Mouse (Mus musculus) hindbrain, embryonic 14.5 days (tissue): ENCODE results near the gene Hectd1. TPM values are rescaled to one million over a fixed set of nuclear protein-coding genes. Genes with fewer than 3 reads are reported as not detected.

Source experiments
- ATAC-seq: fragments of 200-750 bp; cut with Nextera tagmentation; 2 replicates; pipeline ENCODE4 v1.8.0; 2017; ENCODE audit warnings: moderate number of reproducible peaks, mild to moderate bottlenecking, moderate TSS enrichment, moderate library complexity; ENCODE audit not compliant: low FRiP score
- DNase-seq: peaks from one replicate; pipeline ENCODE4 v3.0.0-alpha.2; 2015; ENCODE audit warnings: low spot score
- H3K27ac ChIP-seq: fragments of 300-500 bp; sonication (generic); 2 replicates; pipeline ENCODE4 v1.5.1; 2014; ENCODE audit warnings: mild to moderate bottlenecking, moderate library complexity
- H3K27me3 ChIP-seq: fragments of 300-500 bp; sonication (generic); 2 replicates; pipeline ENCODE4 v1.6.1; 2014; ENCODE audit warnings: mild to moderate bottlenecking, low read length, mixed read lengths; ENCODE audit not compliant: control insufficient read depth, insufficient read depth
- H3K36me3 ChIP-seq: fragments of 300-500 bp; sonication (generic); replicated peaks from 2 replicates; pipeline ENCODE4 v1.6.1; 2014; ENCODE audit not compliant: control insufficient read depth, insufficient read depth
- H3K4me1 ChIP-seq: fragments of 300-500 bp; sonication (generic); replicated peaks from 2 replicates; pipeline ENCODE4 v1.6.1; 2014; ENCODE audit warnings: antibody characterized with exemption, low read length, mixed read lengths; ENCODE audit not compliant: control insufficient read depth, insufficient read depth
- H3K4me2 ChIP-seq: fragments of 300-500 bp; sonication (generic); replicated peaks from 2 replicates; pipeline ENCODE4 v1.6.1; 2014; ENCODE audit warnings: mild to moderate bottlenecking, moderate library complexity
- H3K4me3 ChIP-seq: fragments of 300-500 bp; sonication (generic); replicated peaks from 2 replicates; pipeline ENCODE4 v1.5.1; 2014; ENCODE audit warnings: mild to moderate bottlenecking, low read length
- H3K9ac ChIP-seq: fragments of 300-500 bp; sonication (generic); 2 replicates; pipeline ENCODE4 v1.6.1; 2014
- H3K9me3 ChIP-seq: fragments of 300-500 bp; sonication (generic); 2 replicates; pipeline ENCODE4 v1.6.1; 2016; ENCODE audit warnings: low read length; ENCODE audit not compliant: control insufficient read depth
- WGBS: fragments of 180-500 bp; shearing (Covaris S2); extraction: QIAGEN DNeasy Blood & Tissue Kit; methylation state at CpG from one replicate; pipeline ENCODE4 v1.1.7; 2014; 5-methylcytosine and 5-hydroxymethylcytosine counted together
- polyA plus RNA-seq: library from polyadenylated mRNA; unstranded; fragments of >200 nt; fragmentation: Nextera tagmentation; extraction: Ambion mirVana; gene quantifications from 2 replicates; pipeline ENCODE4 v1.2.1, GENCODE M21; 2014

Hectd1 gene
- polyA plus RNA-seq, 1 experiment from 2014 or later, result 44.3 TPM

- no peak overlapping the region for H3K9ac ChIP-seq
- H3K9me3 ChIP-seq, result no peaks in the 10 kb centered on the region
- no peak overlapping the region for H3K27ac ChIP-seq
- H3K4me3 ChIP-seq, result no peak overlapping the region
- H3K36me3 ChIP-seq, result peaks cover 93% of the 10 kb centered on the region
- H3K4me1 ChIP-seq, result no peaks in the 10 kb centered on the region
- H3K4me2 ChIP-seq, result no peak overlapping the region
- no peak for ATAC-seq
- H3K27me3 ChIP-seq, result no peaks in the 10 kb centered on the region
- DNase-seq, result no peak
- WGBS, result 92% methylated on average over 2 of the region's 2 CpGs
Measured at GRCm38 (mm10) chr12:51747348-51747747, 82.0 kb downstream of the Hectd1 start.

DNA sequence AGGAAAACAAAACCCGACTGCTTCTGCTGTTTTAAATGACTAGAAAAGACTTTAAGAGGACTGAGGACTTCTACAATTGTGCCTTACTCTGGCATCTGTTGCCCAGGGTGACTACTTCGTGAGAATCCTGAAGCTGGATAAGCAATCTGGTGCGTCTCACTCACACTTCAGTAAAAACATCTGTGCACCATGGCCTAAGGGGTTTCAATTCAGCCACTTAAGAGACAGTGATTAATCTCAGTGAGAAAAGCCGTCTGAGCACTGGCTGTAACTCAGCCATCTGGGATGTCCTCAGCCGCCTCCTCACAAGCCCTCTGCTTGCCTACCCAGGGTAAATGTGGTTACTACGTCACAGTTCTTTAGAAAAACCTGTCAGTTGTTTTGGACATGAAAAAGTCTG lies 84.4 kb downstream of the Hectd1 start:
- DNase-seq (no peak), ATAC-seq (peak; percentile 69; the same call in 1 of the 2 replicates)
- Histone ChIP-seq H3K9me3 (no peaks in the 10 kb centered on the region), H3K4me1 (no peaks in the 10 kb centered on the region), H3K36me3 (peaks cover 80% of the 10 kb centered on the region), H3K4me3 (no peak overlapping the region), H3K9ac (no peak overlapping the region), H3K4me2 (no peak overlapping the region), H3K27me3 (no peaks in the 10 kb centered on the region), H3K27ac (no peak overlapping the region)
- WGBS, result 43% methylated on average over 6 of the region's 6 CpGs

DNA sequence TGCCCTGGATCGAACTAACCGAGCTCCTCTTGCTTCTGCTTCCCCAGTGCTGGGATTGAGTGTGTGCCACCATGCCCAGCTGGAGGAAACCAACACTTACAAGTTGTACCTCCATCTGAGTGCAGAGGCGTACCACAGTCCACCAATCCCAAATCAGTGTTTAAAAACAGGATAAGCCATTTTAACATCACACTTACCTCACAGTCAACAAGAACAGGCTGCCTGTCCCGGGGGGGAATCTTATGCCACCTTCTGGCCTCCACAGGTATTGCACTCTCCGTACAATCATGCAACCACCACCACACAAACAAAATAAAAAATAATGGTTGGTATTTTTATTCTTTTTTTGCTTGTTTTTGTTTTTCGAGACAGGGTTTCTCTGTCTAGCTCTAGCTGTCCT lies 87.6 kb downstream of the Hectd1 start:
- 86% methylated on average over 6 of the region's 6 CpGs for WGBS
- H3K27me3 ChIP-seq, result no peaks in the 10 kb centered on the region
- ATAC-seq (no peak), DNase-seq (no peak)
- H3K4me1 ChIP-seq, result no peaks in the 10 kb centered on the region
- peaks cover 50% of the 10 kb centered on the region for H3K36me3 ChIP-seq
- no peak overlapping the region for H3K9ac ChIP-seq
- H3K4me3 ChIP-seq, result no peak overlapping the region
- no peak overlapping the region for H3K4me2 ChIP-seq
- no peaks in the 10 kb centered on the region for H3K9me3 ChIP-seq
- no peak overlapping the region for H3K27ac ChIP-seq

DNA sequence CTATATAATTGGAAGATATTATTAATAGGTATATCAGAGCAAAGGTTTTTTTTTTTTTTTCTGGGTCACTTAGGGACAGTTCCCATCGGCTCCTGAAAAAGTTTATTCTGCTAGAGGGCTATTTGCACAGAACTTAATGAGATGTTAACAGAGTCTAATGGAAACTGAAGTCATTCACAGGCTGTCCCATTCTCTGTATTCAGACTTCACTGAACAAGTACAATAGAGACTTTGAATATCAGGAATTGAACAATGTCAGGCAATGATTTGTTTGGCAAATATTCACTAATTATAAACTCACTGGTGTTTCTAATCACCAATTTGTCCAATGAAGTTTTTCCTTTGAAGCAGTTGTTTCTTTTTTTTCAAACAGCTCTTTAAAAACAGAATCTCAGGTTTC lies 92.5 kb downstream of the Hectd1 start:
- Histone ChIP-seq H3K27me3 (no peaks in the 10 kb centered on the region), H3K4me3 (no peak overlapping the region), H3K4me2 (no peak overlapping the region), H3K9ac (no peak overlapping the region), H3K9me3 (no peaks in the 10 kb centered on the region), H3K36me3 (peaks cover 14% of the 10 kb centered on the region), H3K4me1 (no peaks in the 10 kb centered on the region), H3K27ac (no peak overlapping the region)
- DNase-seq (no peak), ATAC-seq (no peak)
- WGBS, result 22% methylated on average over 1 of the region's 1 CpGs

DNA sequence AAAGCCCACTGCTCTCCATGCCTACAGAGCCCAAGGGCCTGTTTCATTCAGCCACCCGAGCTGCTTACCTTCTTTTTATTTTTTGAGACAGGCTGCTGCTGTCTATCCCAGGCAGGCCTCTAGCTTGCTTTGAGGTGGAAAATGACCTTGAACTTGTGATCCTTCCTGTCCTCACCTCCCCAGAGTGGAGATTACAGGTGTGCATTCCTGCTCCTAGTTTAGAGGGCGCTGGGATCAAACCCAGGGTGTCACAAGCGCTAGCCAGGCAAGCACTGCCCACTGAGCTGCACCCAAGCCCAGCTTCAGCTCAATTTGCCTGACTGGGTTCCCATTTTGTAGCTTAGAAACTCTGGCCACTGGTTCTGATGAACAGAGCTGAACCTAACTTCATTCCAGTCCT lies 93.0 kb downstream of the Hectd1 start:
- H3K9ac ChIP-seq, result no peak overlapping the region
- H3K4me2 ChIP-seq, result no peak overlapping the region
- WGBS, result 72% methylated on average over 3 of the region's 3 CpGs
- no peak overlapping the region for H3K4me3 ChIP-seq
- no peaks in the 10 kb centered on the region for H3K27me3 ChIP-seq
- H3K27ac ChIP-seq, result no peak overlapping the region
- no peak for ATAC-seq
- H3K36me3 ChIP-seq, result peaks cover 11% of the 10 kb centered on the region; the same call in 1 of the 2 replicates
- no peaks in the 10 kb centered on the region for H3K9me3 ChIP-seq
- no peaks in the 10 kb centered on the region for H3K4me1 ChIP-seq
- no peak for DNase-seq

GRCm38 (mm10) chr12:51735840-51736271 lies 93.5 kb downstream of the Hectd1 start:
- Histone ChIP-seq H3K4me3 (no peak overlapping the region), H3K4me2 (no peak overlapping the region), H3K36me3 (peaks cover 8% of the 10 kb centered on the region; the same call in 1 of the 2 replicates), H3K27ac (no peak overlapping the region), H3K9me3 (no peaks in the 10 kb centered on the region), H3K4me1 (no peaks in the 10 kb centered on the region), H3K9ac (no peak overlapping the region), H3K27me3 (no peaks in the 10 kb centered on the region)
- DNase-seq (no peak), ATAC-seq (no peak)
- WGBS, result 60% methylated on average over 7 of the region's 7 CpGs

- no peak for DNase-seq
- 84% methylated on average over 14 of the region's 14 CpGs for WGBS
- no peak for ATAC-seq
- no peaks in the 10 kb centered on the region for H3K4me1 ChIP-seq
- H3K4me3 ChIP-seq, result no peak overlapping the region
- H3K9ac ChIP-seq, result no peak overlapping the region
- peaks cover 10% of the 10 kb centered on the region; the same call in 1 of the 2 replicates for H3K36me3 ChIP-seq
- H3K4me2 ChIP-seq, result no peak overlapping the region
- no peaks in the 10 kb centered on the region for H3K27me3 ChIP-seq
- no peak overlapping the region; the same call in 1 of the 2 replicates for H3K27ac ChIP-seq
- H3K9me3 ChIP-seq, result no peaks in the 10 kb centered on the region
Measured at GRCm38 (mm10) chr12:51734605-51735211, 94.6 kb downstream of the Hectd1 start.

- DNase-seq (no peak), ATAC-seq (no peak)
- no peak overlapping the region for H3K4me3 ChIP-seq
- no peak overlapping the region for H3K27ac ChIP-seq
- 97% methylated on average over 9 of the region's 9 CpGs for WGBS
- peaks cover 10% of the 10 kb centered on the region; the same call in 1 of the 2 replicates for H3K36me3 ChIP-seq
- no peaks in the 10 kb centered on the region for H3K4me1 ChIP-seq
- H3K9me3 ChIP-seq, result no peaks in the 10 kb centered on the region
- no peak overlapping the region for H3K9ac ChIP-seq
- H3K27me3 ChIP-seq, result no peaks in the 10 kb centered on the region
- no peak overlapping the region for H3K4me2 ChIP-seq
Measured at GRCm38 (mm10) chr12:51729827-51730226, 99.5 kb downstream of the Hectd1 start.

GRCm38 (mm10) chr12:51729058-51729457 lies 100.3 kb downstream of the Hectd1 start:
- no peak overlapping the region for H3K9ac ChIP-seq
- ATAC-seq (no peak), DNase-seq (no peak)
- H3K27me3 ChIP-seq, result no peaks in the 10 kb centered on the region
- H3K4me2 ChIP-seq, result no peak overlapping the region
- peaks cover 8% of the 10 kb centered on the region; the same call in 1 of the 2 replicates for H3K36me3 ChIP-seq
- no peak overlapping the region for H3K4me3 ChIP-seq
- no peak overlapping the region for H3K27ac ChIP-seq
- no peaks in the 10 kb centered on the region for H3K4me1 ChIP-seq
- H3K9me3 ChIP-seq, result no peaks in the 10 kb centered on the region
- 79% methylated on average over 11 of the region's 11 CpGs for WGBS

- WGBS, result 98% methylated on average over 8 of the region's 8 CpGs
- Histone ChIP-seq H3K9ac (no peak overlapping the region), H3K4me1 (no peaks in the 10 kb centered on the region), H3K4me2 (no peak overlapping the region), H3K27ac (no peak overlapping the region), H3K9me3 (0 out of 2 replicates have a peak, but pooled peaks cover 3% of the 10 kb centered on the region), H3K4me3 (no peak overlapping the region), H3K27me3 (no peaks in the 10 kb centered on the region), H3K36me3 (peaks cover 8% of the 10 kb centered on the region; the same call in 1 of the 2 replicates)
- DNase-seq, result no peak
- ATAC-seq, result no peak
Measured at GRCm38 (mm10) chr12:51721836-51722235, 107.5 kb downstream of the Hectd1 start.
